Mouse (Mus musculus): ENCODE data around the gene Elovl4. TPM values are rescaled to one million over a fixed set of nuclear protein-coding genes. Genes with fewer than 3 reads are reported as not detected.

The Elovl4 gene
- polyA plus RNA-seq (2017; shearing (Covaris generic)): 0.30 TPM

GRCm38 (mm10) chr9:83805977-83806815 lies at the start of gene Elovl4:
Gene Elovl4 (minus strand): TSS chr9:83806277.

GRCm38 (mm10) chr9:83833811-83834747 lies 28.0 kb upstream of the Elovl4 start, which contains the start of gene Ttk:
Gene Ttk (plus strand): TSS chr9:83834689.

Other genes starting within 250 kb of the Elovl4 start
- gene Ttk, start 28.4 kb upstream of the Elovl4 start, polyA plus RNA-seq (2017; shearing (Covaris generic)): 1.0 TPM
- gene Bckdhb, start 118.9 kb upstream of the Elovl4 start, polyA plus RNA-seq (2017; shearing (Covaris generic)): 11.8 TPM

Data from CD4-positive, CD25-positive, alpha-beta regulatory T cell (primary cell).